Mouse (Mus musculus) megakaryocyte progenitor cell, adult 5-6 weeks (primary cell): ENCODE measurements at regions not wholly inside any gene's neighbourhood (a gene's known extent, or its start where the extent isn't known, plus 50 kb on each side); places are given as distances from the start of the nearest gene placed in this dataset.

ENCODE experiments used
- ATAC-seq: replicated peaks from 2 replicates; pipeline ENCODE4 v1.8.0; 2016; ENCODE audit warnings: mild to moderate bottlenecking, moderate TSS enrichment, inconsistent platforms; ENCODE audit not compliant: poor library complexity

GRCm38 (mm10) chr10:21724351-21724750 is 131.4 kb downstream of the 1700020N01Rik start:
- ATAC-seq: no peak

GRCm38 (mm10) chr10:21724999-21725398 is 132.1 kb downstream of the 1700020N01Rik start:
- no peak for ATAC-seq

- ATAC-seq: no peak
Observed at GRCm38 (mm10) chr10:21740256-21740655, 141.7 kb upstream of the Sgk1 start.

GRCm38 (mm10) chr10:21741575-21741974 is 140.4 kb upstream of the Sgk1 start:
- ATAC-seq: no peak

- ATAC-seq: no peak
Observed at GRCm38 (mm10) chr10:21741976-21742745, 139.8 kb upstream of the Sgk1 start.

- no peak for ATAC-seq
Observed at GRCm38 (mm10) chr10:21743396-21743795, 138.6 kb upstream of the Sgk1 start.

- no peak for ATAC-seq
Observed at GRCm38 (mm10) chr10:21744341-21744955, 137.5 kb upstream of the Sgk1 start.

- no peak for ATAC-seq
Observed at GRCm38 (mm10) chr10:21745940-21746487, 136.0 kb upstream of the Sgk1 start.

- no peak for ATAC-seq
Observed at GRCm38 (mm10) chr10:21746713-21747112, 135.3 kb upstream of the Sgk1 start.

- ATAC-seq: no peak
Observed at GRCm38 (mm10) chr10:21751326-21751725, 130.7 kb upstream of the Sgk1 start.

- ATAC-seq: no peak
Observed at GRCm38 (mm10) chr10:21752392-21752791, 129.6 kb upstream of the Sgk1 start.

GRCm38 (mm10) chr10:21754763-21755548 is 127.0 kb upstream of the Sgk1 start:
- no peak for ATAC-seq

GRCm38 (mm10) chr10:21755717-21756116 is 126.3 kb upstream of the Sgk1 start:
- no peak for ATAC-seq

GRCm38 (mm10) chr10:21756811-21757210 is 125.2 kb upstream of the Sgk1 start:
- no peak for ATAC-seq

- no peak for ATAC-seq
Observed at GRCm38 (mm10) chr10:21758122-21758521, 123.9 kb upstream of the Sgk1 start.

- no peak for ATAC-seq
Observed at GRCm38 (mm10) chr10:21762516-21762915, 119.5 kb upstream of the Sgk1 start.

- ATAC-seq: no peak
Observed at GRCm38 (mm10) chr10:21763017-21763964, 118.7 kb upstream of the Sgk1 start.

GRCm38 (mm10) chr10:21764090-21764489 is 117.9 kb upstream of the Sgk1 start:
- no peak for ATAC-seq

- ATAC-seq: no peak
Observed at GRCm38 (mm10) chr10:21764891-21765290, 117.1 kb upstream of the Sgk1 start.

GRCm38 (mm10) chr10:21773548-21773947 is 108.4 kb upstream of the Sgk1 start:
- ATAC-seq: no peak
